Mouse (Mus musculus) liver, embryonic 14 days (tissue): Measurements from ENCODE around the gene Lypd8. TPM values are rescaled to one million over a fixed set of nuclear protein-coding genes. Genes with fewer than 3 reads are reported as not detected.

Experiments used
- polyA plus RNA-seq: library from polyadenylated mRNA; depleted of rRNA; stranded (reverse); fragments of >200 nt; gene quantifications from 2 replicates; pipeline ENCODE4 v1.2.3, GENCODE M21; 2012; rRNA removed

Lypd8 gene
- 0.03 TPM in 1 of 2 replicates, not detected in the other for polyA plus RNA-seq

GRCm38 (mm10) chr11:58378763-58379278 is at the start of gene Lypd8:
Gene Lypd8 (plus strand): TSS chr11:58379043.

GRCm38 (mm10) chr11:58330276-58331148 is 48.3 kb upstream of the Lypd8 start, which contains the start of the genes Zfp672 and Sh3bp5l:
Gene Zfp672 (minus strand): TSS chr11:58330339.
Gene Sh3bp5l (plus strand): TSS chr11:58330724.

GRCm38 (mm10) chr11:58420815-58421214 is 42.0 kb downstream of the Lypd8 start, which contains the start of gene 1810065E05Rik:
Gene 1810065E05Rik (plus strand): TSS chr11:58421111.

GRCm38 (mm10) chr11:58432259-58432658 is 53.4 kb downstream of the Lypd8 start, which contains the start of gene Gm12253:
Gene Gm12253 (plus strand): TSS chr11:58432559.

Other genes with a start within 250 kb of the Lypd8 start
- 5.3 and 6.5 TPM in 2 replicates for gene Gemin5, start 210.5 kb upstream of the Lypd8 start, polyA plus RNA-seq
- 68.9 and 70.7 TPM in 2 replicates for gene Mrpl22, start 207.4 kb upstream of the Lypd8 start, polyA plus RNA-seq
- 5.5 and 8.0 TPM in 2 replicates for gene Igtp, start 179.5 kb upstream of the Lypd8 start, polyA plus RNA-seq
- 3.3 and 4.7 TPM in 2 replicates for gene Irgm2, start 179.4 kb upstream of the Lypd8 start, polyA plus RNA-seq
- gene 4930438A08Rik, start 104.2 kb upstream of the Lypd8 start, polyA plus RNA-seq = 0.44 and 0.82 TPM in 2 replicates
- gene Zfp692, start 72.0 kb upstream of the Lypd8 start, polyA plus RNA-seq = 17.1 and 18.8 TPM in 2 replicates
- gene Zfp672, start 48.7 kb upstream of the Lypd8 start, polyA plus RNA-seq = 19.2 and 22.1 TPM in 2 replicates
- 8.1 and 9.0 TPM in 2 replicates for gene Sh3bp5l, start 48.3 kb upstream of the Lypd8 start, polyA plus RNA-seq
- gene 1810065E05Rik, start 42.1 kb downstream of the Lypd8 start, polyA plus RNA-seq = not detected in 2 replicates
- not detected in 2 replicates for gene Gm12253, start 53.5 kb downstream of the Lypd8 start, polyA plus RNA-seq
- gene Lypd9, start 73.9 kb downstream of the Lypd8 start, polyA plus RNA-seq = not detected in 2 replicates
- not detected in 2 replicates for gene Olfr30, start 83.2 kb downstream of the Lypd8 start, polyA plus RNA-seq
- gene Olfr332, start 113.5 kb downstream of the Lypd8 start, polyA plus RNA-seq = not detected in 2 replicates
- not detected in 2 replicates for gene Olfr331, start 123.5 kb downstream of the Lypd8 start, polyA plus RNA-seq
- not detected in 2 replicates for gene Olfr330, start 155.8 kb downstream of the Lypd8 start, polyA plus RNA-seq
- not detected in 2 replicates for gene Olfr329-ps, start 167.4 kb downstream of the Lypd8 start, polyA plus RNA-seq
- gene Olfr328, start 176.6 kb downstream of the Lypd8 start, polyA plus RNA-seq = not detected in 2 replicates
- gene Olfr224, start 191.5 kb downstream of the Lypd8 start, polyA plus RNA-seq = not detected in 2 replicates
- not detected in 2 replicates for gene Olfr325, start 198.7 kb downstream of the Lypd8 start, polyA plus RNA-seq
- not detected in 2 replicates for gene Olfr324, start 216.1 kb downstream of the Lypd8 start, polyA plus RNA-seq
- gene 2210407C18Rik, start 237.0 kb downstream of the Lypd8 start, polyA plus RNA-seq = not detected in 2 replicates